Mouse (Mus musculus) heart, adult 2 months (tissue): ENCODE results near the gene Phactr1. TPM values are rescaled to one million over a fixed set of nuclear protein-coding genes. Genes with fewer than 3 reads are reported as not detected.

Source experiments
- DNase-seq, 2 experiments: peaks; one replicate each; pipeline ENCODE4 v3.0.0; 2021
- H3K27ac ChIP-seq: fragments of 200-600 bp; 2 replicates; pipeline ENCODE4 v1.8.1; 2022
- H3K27me3 ChIP-seq: fragments of 200-500 bp; 2 replicates; pipeline ENCODE4 v1.6.1; 2012; ENCODE audit warnings: mild to moderate bottlenecking, low read length, inconsistent platforms, mixed read lengths; ENCODE audit not compliant: control insufficient read depth, insufficient read depth
- H3K36me3 ChIP-seq: fragments of 200-500 bp; 2 replicates; pipeline ENCODE4 v1.6.1; 2012; ENCODE audit warnings: low read length, inconsistent platforms; ENCODE audit not compliant: control insufficient read depth, insufficient read depth
- H3K4me1 ChIP-seq: fragments of 200-500 bp; 2 replicates; pipeline ENCODE4 v1.6.1; 2011; ENCODE audit warnings: low read length; ENCODE audit not compliant: control insufficient read depth, insufficient read depth
- H3K4me3 ChIP-seq: fragments of 200-600 bp; 2 replicates; pipeline ENCODE4 v1.8.1; 2022
- H3K79me2 ChIP-seq: fragments of 200-500 bp; replicated peaks from 2 replicates; pipeline ENCODE4 v1.6.1; 2012; ENCODE audit warnings: mild to moderate bottlenecking, inconsistent platforms, low read length, moderate library complexity, mixed read lengths; ENCODE audit not compliant: control insufficient read depth, insufficient read depth
- H3K9ac ChIP-seq: fragments of 200-500 bp; 2 replicates; pipeline ENCODE4 v1.6.1; 2012; ENCODE audit warnings: low read depth, mild to moderate bottlenecking, control low read depth, inconsistent platforms, low read length, mixed read lengths
- CTCF ChIP-seq: fragments of 200-600 bp; IDR thresholded peaks from 2 replicates; pipeline ENCODE4 v1.8.1; 2022; ENCODE audit warnings: antibody characterized with exemption, mild to moderate bottlenecking, moderate library complexity
- EP300 ChIP-seq: fragments of 200-500 bp; IDR thresholded peaks from 2 replicates; pipeline ENCODE4 v1.6.1; 2011; ENCODE audit warnings: low read depth, low read length, control low read depth; ENCODE audit not compliant: insufficient read depth
- POLR2A ChIP-seq: fragments of 200-500 bp; IDR thresholded peaks from 2 replicates; pipeline ENCODE4 v1.6.1; 2011; ENCODE audit warnings: mild to moderate bottlenecking, low read depth, low read length, control low read depth; ENCODE audit not compliant: insufficient read depth
- WGBS: fragments of 180-500 bp; shearing (Covaris S2); methylation state at CpG from one replicate; pipeline ENCODE4 v1.1.7; 2018; 5-methylcytosine and 5-hydroxymethylcytosine counted together
- intact Hi-C: fragments of 180-260 bp; cut with DNase I; formaldehyde crosslinking; loops from one replicate; pipeline ENCODE4 v1.15.1; 2025
- polyA plus RNA-seq: library from polyadenylated mRNA; depleted of rRNA; stranded (reverse); fragments of >200 nt; gene quantifications from 2 replicates; pipeline ENCODE4 v1.2.3, GENCODE M21; 2012
- total RNA-seq, 2 experiments: library from RNA; stranded (reverse); gene quantifications; 2 replicates each; pipeline ENCODE4 v1.2.3; 2021

The Phactr1 gene
- total and polyA plus RNA-seq, 3 experiments = 3.0 to 5.5 (median 4.6) TPM

GRCm38 (mm10) chr13:42738152-42738551, 57.7 kb downstream of the Phactr1 start:
- whole genome bisulfite sequencing = 76% methylated on average over 5 of the region's 5 CpGs
- no peak overlapping the region for H3K4me3 ChIP-seq
- H3K36me3 ChIP-seq = no peaks in the 10 kb centered on the region
- H3K9ac ChIP-seq = no peak overlapping the region
- intact Hi-C loops = no loop called here
- H3K27ac ChIP-seq = no peak overlapping the region
- H3K79me2 ChIP-seq = no peaks in the 10 kb centered on the region
- no peak for DNase-seq
- TF ChIP-seq CTCF = no peak
- TF ChIP-seq POLR2A = no peak
- TF ChIP-seq EP300 = no peak
- no peaks in the 10 kb centered on the region for H3K4me1 ChIP-seq
- no peaks in the 10 kb centered on the region for H3K27me3 ChIP-seq

- H3K4me1 ChIP-seq = no peaks in the 10 kb centered on the region
Observed at GRCm38 (mm10) chr13:42742226-42742625, 61.8 kb downstream of the Phactr1 start.

GRCm38 (mm10) chr13:42744467-42744866, 64.0 kb downstream of the Phactr1 start:
- Histone ChIP-seq H3K36me3 (no peaks in the 10 kb centered on the region), H3K27me3 (no peaks in the 10 kb centered on the region), H3K27ac (no peak overlapping the region), H3K4me1 (no peaks in the 10 kb centered on the region), H3K4me3 (no peak overlapping the region), H3K9ac (no peak overlapping the region), H3K79me2 (no peaks in the 10 kb centered on the region)
- WGBS = 89% methylated on average over 5 of the region's 5 CpGs
- TF ChIP-seq EP300 (no peak), POLR2A (no peak)
- intact Hi-C loops = no loop called here
- DNase-seq = no peak

More at GRCm38 (mm10) chr13:42742226-42742625, 61.8 kb downstream of the Phactr1 start:
- Histone ChIP-seq H3K27ac (no peak overlapping the region), H3K27me3 (no peaks in the 10 kb centered on the region), H3K79me2 (no peaks in the 10 kb centered on the region), H3K4me3 (no peak overlapping the region), H3K36me3 (no peaks in the 10 kb centered on the region), H3K9ac (no peak overlapping the region)
- no peak for DNase-seq
- intact Hi-C loops = no loop called here
- no peak for TF ChIP-seq POLR2A
- no peak for TF ChIP-seq CTCF
- no peak for TF ChIP-seq EP300

- H3K79me2 ChIP-seq = no peaks in the 10 kb centered on the region
- no peaks in the 10 kb centered on the region for H3K4me1 ChIP-seq
- no peak overlapping the region for H3K27ac ChIP-seq
- H3K9ac ChIP-seq = no peak overlapping the region
- no peak overlapping the region for H3K4me3 ChIP-seq
- no peaks in the 10 kb centered on the region for H3K36me3 ChIP-seq
- 54% methylated on average over 11 of the region's 11 CpGs for WGBS
- intact Hi-C loops = no loop called here
- TF ChIP-seq POLR2A (no peak), EP300 (no peak), CTCF (no peak)
- no peaks in the 10 kb centered on the region for H3K27me3 ChIP-seq
- no peak for DNase-seq
Observed at GRCm38 (mm10) chr13:42757654-42758400, 77.4 kb downstream of the Phactr1 start.

- 65% methylated on average over 5 of the region's 5 CpGs for WGBS
- H3K9ac ChIP-seq = no peak overlapping the region
- no peak for DNase-seq
- H3K79me2 ChIP-seq = no peaks in the 10 kb centered on the region
- H3K27me3 ChIP-seq = no peaks in the 10 kb centered on the region
- no peak overlapping the region for H3K4me3 ChIP-seq
- H3K27ac ChIP-seq = no peak overlapping the region
- intact Hi-C loops = no loop called here
- no peak for TF ChIP-seq EP300
- no peak for TF ChIP-seq POLR2A
- no peak for TF ChIP-seq CTCF
- H3K36me3 ChIP-seq = no peaks in the 10 kb centered on the region
- H3K4me1 ChIP-seq = no peaks in the 10 kb centered on the region
Observed at GRCm38 (mm10) chr13:42759170-42759569, 78.7 kb downstream of the Phactr1 start.

- Histone ChIP-seq H3K36me3 (no peaks in the 10 kb centered on the region), H3K27ac (no peak overlapping the region), H3K79me2 (no peaks in the 10 kb centered on the region), H3K9ac (no peak overlapping the region), H3K4me1 (no peaks in the 10 kb centered on the region), H3K4me3 (no peak overlapping the region), H3K27me3 (no peaks in the 10 kb centered on the region)
- WGBS = 48% methylated on average over 10 of the region's 10 CpGs
- TF ChIP-seq CTCF (no peak), POLR2A (no peak), EP300 (no peak)
- intact Hi-C loops = no loop called here
- DNase-seq = no peak
Observed at GRCm38 (mm10) chr13:42760907-42761544, 80.6 kb downstream of the Phactr1 start.
